ENCODE assay signal across 23 mouse cellular contexts in genomic region chr4:129860456-129860855, GRCm38 (mm10).
"Had no signal": no experiment of that assay in that cellular context is flagged by ENCODE, and none has a peak within 500 bp of the region (broad histone marks: within the 10 kb centered on the region; RNA-seq: fewer than 3 reads in every experiment).

No protein-coding gene starts in this region.

- DNase-seq: liver, embryonic 13.5 days; liver, postnatal 0 days; lung, adult 2 months; lung, postnatal 14 days; lung, postnatal 36 days; retina, postnatal 1 day; right cerebral cortex, adult 18-20 months; right cerebral cortex, postnatal 25 days; right cerebral cortex, postnatal 4 days; thymus, adult 2 months; thymus, postnatal 25 days; thymus, postnatal 4 days had no signal

- H3K9ac ChIP-seq: liver, embryonic 13.5 days; liver, embryonic 15.5 days; liver, postnatal 0 days; lung, embryonic 15.5 days; midbrain, embryonic 13.5 days; midbrain, embryonic 15.5 days; neural tube, embryonic 12.5 days; stomach, embryonic 15.5 days had no signal

- H3K27me3 ChIP-seq: liver, embryonic 13.5 days; liver, embryonic 15.5 days; lung, embryonic 15.5 days; megakaryocyte, embryonic 14.5 days; midbrain, embryonic 13.5 days; midbrain, embryonic 15.5 days; neural tube, embryonic 12.5 days; stomach, embryonic 15.5 days had no signal

- H3K27ac ChIP-seq: liver, embryonic 13.5 days; liver, embryonic 15.5 days; lung, embryonic 15.5 days; macrophage; midbrain, embryonic 13.5 days; midbrain, embryonic 15.5 days; neural tube, embryonic 12.5 days; stomach, embryonic 15.5 days; stomach, postnatal 0 days had no signal

- H3K4me3 ChIP-seq: liver, embryonic 13.5 days; liver, embryonic 15.5 days; lung, embryonic 15.5 days; megakaryocyte, embryonic 14.5 days; midbrain, embryonic 13.5 days; midbrain, embryonic 15.5 days; neural tube, embryonic 12.5 days; stomach, embryonic 15.5 days had no signal

- H3K9me3 ChIP-seq: liver, embryonic 13.5 days; liver, embryonic 15.5 days; lung, embryonic 15.5 days; megakaryocyte, embryonic 14.5 days; midbrain, embryonic 13.5 days; midbrain, embryonic 15.5 days; neural tube, embryonic 12.5 days; stomach, embryonic 15.5 days had no signal

- H3K4me1 ChIP-seq: lung, embryonic 15.5 days; neural tube, embryonic 12.5 days; stomach, embryonic 15.5 days had no signal

- ATAC-seq: liver, postnatal 0 days; lung, postnatal 0 days; midbrain, embryonic 13.5 days; midbrain, embryonic 15.5 days had no signal

- H3K36me3 ChIP-seq: liver, embryonic 13.5 days; liver, embryonic 15.5 days; lung, embryonic 15.5 days; midbrain, embryonic 15.5 days; neural tube, embryonic 12.5 days; stomach, embryonic 15.5 days had no signal

- H3K4me2 ChIP-seq: liver, embryonic 13.5 days; liver, embryonic 15.5 days; lung, embryonic 15.5 days; midbrain, embryonic 11.5 days; midbrain, embryonic 13.5 days; midbrain, embryonic 15.5 days; neural tube, embryonic 12.5 days; stomach, embryonic 15.5 days had no signal
